Mouse (Mus musculus): ENCODE measurements at regions not wholly inside any gene's neighbourhood (a gene's known extent, or its start where the extent isn't known, plus 50 kb on each side); places are given as distances from the start of the nearest gene placed in this dataset.

- WGBS = 77% methylated on average over 1 of the region's 1 CpGs
- Histone ChIP-seq H3K27ac (ENCODE audit: insufficient read depth, low read length) (no peak overlapping the region), H3K4me3 (ENCODE audit: extremely low read depth, insufficient read depth, insufficient read length) (no peak overlapping the region), H3K27me3 (ENCODE audit: control insufficient read depth, insufficient read depth, low read length) (no peaks in the 10 kb centered on the region), H3K36me3 (ENCODE audit: control insufficient read depth, insufficient read depth, low read length) (no peaks in the 10 kb centered on the region), H3K4me1 (ENCODE audit: control insufficient read depth, insufficient read depth, insufficient read length) (no peaks in the 10 kb centered on the region)
- no peak for TF ChIP-seq CTCF (IDR thresholded peaks at IDR 0.05; ENCODE audit: extremely low read depth, insufficient read depth, insufficient read length, insufficient replicate concordance)
- no peak for TF ChIP-seq POLR2A (IDR thresholded peaks at IDR 0.05; ENCODE audit: low read depth, low read length)
- DNase-seq (ENCODE audit: low read depth in 1 of 2, low spot score in 2 of 2) = no peak
Measured at GRCm38 (mm10) chr3:40282926-40283325, 248.2 kb upstream of the Intu start.

DNA sequence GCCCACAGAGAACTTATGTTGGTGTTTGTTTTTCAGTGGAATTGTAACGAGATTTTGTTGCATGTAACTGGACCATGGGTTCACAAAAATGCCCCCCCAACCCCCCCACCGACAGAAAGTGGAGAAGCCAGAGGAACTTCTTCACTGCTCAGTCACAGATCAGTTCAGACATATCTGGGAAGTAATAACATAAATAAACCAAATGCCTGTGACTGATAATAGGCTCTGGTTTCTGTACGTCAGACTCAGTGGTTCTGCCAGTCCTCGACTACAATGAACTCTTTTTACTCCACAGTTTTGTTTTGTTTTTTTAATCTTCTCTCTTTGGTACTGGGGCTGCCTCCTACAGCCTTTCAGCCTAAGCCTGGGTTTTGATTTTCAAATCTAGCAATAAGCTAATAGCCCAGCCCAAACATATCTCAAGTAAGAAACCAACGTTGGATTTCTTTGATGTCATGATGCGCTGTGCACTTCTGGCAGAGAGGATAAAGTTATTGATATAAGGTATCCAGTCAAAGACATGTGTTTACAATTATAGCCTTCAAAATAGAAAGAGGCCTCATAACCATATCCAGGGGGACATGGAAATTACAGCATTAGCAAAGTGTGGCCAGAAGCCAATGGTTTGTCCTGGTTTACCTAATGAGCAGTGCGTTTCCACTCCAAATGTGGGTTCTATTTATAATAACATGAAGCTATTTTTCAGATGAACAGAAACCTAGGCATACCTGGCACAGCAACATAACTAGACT, 244.0 kb upstream of the Intu start:
- TF ChIP-seq CTCF (IDR thresholded peaks at IDR 0.05; ENCODE audit: extremely low read depth, insufficient read depth, insufficient read length, insufficient replicate concordance) (no peak), POLR2A (IDR thresholded peaks at IDR 0.05; ENCODE audit: low read depth, low read length) (no peak)
- Histone ChIP-seq H3K4me1 (ENCODE audit: control insufficient read depth, insufficient read depth, insufficient read length) (no peaks in the 10 kb centered on the region), H3K27me3 (ENCODE audit: control insufficient read depth, insufficient read depth, low read length) (no peaks in the 10 kb centered on the region), H3K4me3 (ENCODE audit: extremely low read depth, insufficient read depth, insufficient read length) (no peak overlapping the region), H3K27ac (ENCODE audit: insufficient read depth, low read length) (no peak overlapping the region), H3K36me3 (ENCODE audit: control insufficient read depth, insufficient read depth, low read length) (no peaks in the 10 kb centered on the region)
- no peak for DNase-seq (ENCODE audit: low read depth in 1 of 2, low spot score in 2 of 2)
- WGBS = 80% methylated on average over 7 of the region's 7 CpGs

- TF ChIP-seq POLR2A (IDR thresholded peaks at IDR 0.05; ENCODE audit: low read depth, low read length) = no peak
- TF ChIP-seq CTCF (IDR thresholded peaks at IDR 0.05; ENCODE audit: extremely low read depth, insufficient read depth, insufficient read length, insufficient replicate concordance) = no peak
- H3K4me1 ChIP-seq (ENCODE audit: control insufficient read depth, insufficient read depth, insufficient read length) = no peaks in the 10 kb centered on the region
- no peaks in the 10 kb centered on the region for H3K36me3 ChIP-seq (ENCODE audit: control insufficient read depth, insufficient read depth, low read length)
- H3K4me3 ChIP-seq (ENCODE audit: extremely low read depth, insufficient read depth, insufficient read length) = no peak overlapping the region
- no peak overlapping the region for H3K27ac ChIP-seq (ENCODE audit: insufficient read depth, low read length)
- no peaks in the 10 kb centered on the region for H3K27me3 ChIP-seq (ENCODE audit: control insufficient read depth, insufficient read depth, low read length)
- no peak for DNase-seq (ENCODE audit: low read depth in 1 of 2, low spot score in 2 of 2)
Measured at GRCm38 (mm10) chr3:40297120-40297519, 234.0 kb upstream of the Intu start.

- Histone ChIP-seq H3K36me3 (ENCODE audit: control insufficient read depth, insufficient read depth, low read length) (no peaks in the 10 kb centered on the region), H3K27me3 (ENCODE audit: control insufficient read depth, insufficient read depth, low read length) (no peaks in the 10 kb centered on the region), H3K4me3 (ENCODE audit: extremely low read depth, insufficient read depth, insufficient read length) (no peak overlapping the region), H3K4me1 (ENCODE audit: control insufficient read depth, insufficient read depth, insufficient read length) (no peaks in the 10 kb centered on the region), H3K27ac (ENCODE audit: insufficient read depth, low read length) (no peak overlapping the region)
- TF ChIP-seq CTCF (IDR thresholded peaks at IDR 0.05; ENCODE audit: extremely low read depth, insufficient read depth, insufficient read length, insufficient replicate concordance) = no peak
- no peak for TF ChIP-seq POLR2A (IDR thresholded peaks at IDR 0.05; ENCODE audit: low read depth, low read length)
- DNase-seq (ENCODE audit: low read depth in 1 of 2, low spot score in 2 of 2) = no peak
- 86% methylated on average over 5 of the region's 5 CpGs for WGBS
Measured at GRCm38 (mm10) chr3:40320319-40320718, 210.8 kb upstream of the Intu start.

- 86% methylated on average over 22 of the region's 22 CpGs for WGBS
- Histone ChIP-seq H3K36me3 (ENCODE audit: control insufficient read depth, insufficient read depth, low read length) (no peaks in the 10 kb centered on the region), H3K4me1 (ENCODE audit: control insufficient read depth, insufficient read depth, insufficient read length) (no peaks in the 10 kb centered on the region), H3K4me3 (ENCODE audit: extremely low read depth, insufficient read depth, insufficient read length) (no peak overlapping the region), H3K27ac (ENCODE audit: insufficient read depth, low read length) (no peak overlapping the region), H3K27me3 (ENCODE audit: control insufficient read depth, insufficient read depth, low read length) (no peaks in the 10 kb centered on the region)
- TF ChIP-seq POLR2A (IDR thresholded peaks at IDR 0.05; ENCODE audit: low read depth, low read length) (no peak), CTCF (IDR thresholded peaks at IDR 0.05; ENCODE audit: extremely low read depth, insufficient read depth, insufficient read length, insufficient replicate concordance) (no peak)
- no peak for DNase-seq (ENCODE audit: low read depth in 1 of 2, low spot score in 2 of 2)
Measured at GRCm38 (mm10) chr3:40325872-40326803, 204.9 kb upstream of the Intu start.

- no peak for DNase-seq (ENCODE audit: low read depth in 1 of 2, low spot score in 2 of 2)
- H3K27ac ChIP-seq (ENCODE audit: insufficient read depth, low read length) = no peak overlapping the region
- no peaks in the 10 kb centered on the region for H3K36me3 ChIP-seq (ENCODE audit: control insufficient read depth, insufficient read depth, low read length)
- no peaks in the 10 kb centered on the region for H3K27me3 ChIP-seq (ENCODE audit: control insufficient read depth, insufficient read depth, low read length)
- no peaks in the 10 kb centered on the region for H3K4me1 ChIP-seq (ENCODE audit: control insufficient read depth, insufficient read depth, insufficient read length)
- TF ChIP-seq POLR2A (IDR thresholded peaks at IDR 0.05; ENCODE audit: low read depth, low read length) = no peak
- no peak for TF ChIP-seq CTCF (IDR thresholded peaks at IDR 0.05; ENCODE audit: extremely low read depth, insufficient read depth, insufficient read length, insufficient replicate concordance)
- H3K4me3 ChIP-seq (ENCODE audit: extremely low read depth, insufficient read depth, insufficient read length) = no peak overlapping the region
- WGBS = 88% methylated on average over 5 of the region's 5 CpGs
Measured at GRCm38 (mm10) chr3:40339492-40340030, 191.5 kb upstream of the Intu start.

Measured in spleen, adult 2 months (tissue).